Mouse (Mus musculus): ENCODE data around the gene Gm20605.

DNA sequence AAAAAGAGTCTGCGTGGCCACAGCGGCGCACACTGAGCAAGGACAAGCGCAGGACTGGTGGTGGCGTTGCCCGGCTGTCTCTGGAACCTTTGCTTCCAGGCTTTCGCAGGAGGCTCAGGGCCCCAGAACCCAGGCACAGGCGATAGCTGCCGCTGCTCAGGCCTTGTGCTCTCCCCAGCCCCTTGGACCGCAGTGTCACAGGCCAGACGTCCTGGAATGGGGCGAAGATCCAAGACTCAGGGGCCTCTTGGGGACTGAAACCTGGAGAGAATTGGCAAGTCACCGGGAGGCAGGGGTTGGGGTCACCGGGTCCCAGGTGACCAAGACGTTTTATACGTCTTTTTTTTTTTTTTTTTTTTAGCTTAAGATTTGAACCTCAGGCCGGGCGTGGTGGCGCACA is 15.5 kb downstream of the Gm20605 start:
- no peak for TF ChIP-seq CTCF (IDR thresholded peaks at IDR 0.05)
- no peak for TF ChIP-seq EP300 (IDR thresholded peaks at IDR 0.05)
